Mouse (Mus musculus) lung, postnatal 4 days (tissue): ENCODE results near the gene Rasl12.

ENCODE experiments used
- DNase-seq, 2 experiments: peaks; one replicate each; pipeline ENCODE4 v3.0.0; 2021

Gene Rasl12

GRCm38 (mm10) chr9:65444692-65445091 is 46.4 kb downstream of the Rasl12 start:
- no peak for DNase-seq

GRCm38 (mm10) chr9:65447951-65448350 is 49.6 kb downstream of the Rasl12 start:
- DNase-seq, result no peak

- no peak for DNase-seq
Observed at GRCm38 (mm10) chr9:65458975-65459374, 60.7 kb downstream of the Rasl12 start.

GRCm38 (mm10) chr9:65460198-65460597 is 61.9 kb downstream of the Rasl12 start:
- DNase-seq, result no peak

GRCm38 (mm10) chr9:65460732-65461442 is 62.6 kb downstream of the Rasl12 start, which contains the start of gene Spg21:
Gene Spg21, plus strand, starts transcription at chr9:65460947.
- DNase-seq, result peak; percentile 97 to 99

GRCm38 (mm10) chr9:65462544-65462943 is 64.2 kb downstream of the Rasl12 start:
- peak in 1 of 2 experiments; percentile 15 for DNase-seq

GRCm38 (mm10) chr9:65464161-65464560 is 65.9 kb downstream of the Rasl12 start:
- DNase-seq, result no peak
